Mouse (Mus musculus) E14TG2a.4 (cell line): Measurements from ENCODE around the gene Trpv1.

Source experiments
- CTCF ChIP-seq: conservative IDR thresholded peaks from 2 replicates; pipeline ENCODE4 v1.5.1; 2014; ENCODE audit warnings: low read length
- NANOG ChIP-seq: IDR thresholded peaks from 2 replicates; pipeline ENCODE4 v1.6.1; 2014; ENCODE audit warnings: borderline replicate concordance, low read length, mixed read lengths
- POU5F1 ChIP-seq: IDR thresholded peaks from 2 replicates; pipeline ENCODE4 v1.6.1; 2014; ENCODE audit warnings: low read length, borderline replicate concordance

- TF ChIP-seq CTCF (no peak), NANOG (no peak), POU5F1 (no peak)
Measured at GRCm38 (mm10) chr11:73260457-73260856, 26.4 kb downstream of the Trpv1 start.
